Mouse (Mus musculus) kidney, adult 2 months (tissue): ENCODE measurements at regions not wholly inside any gene's neighbourhood (a gene's known extent, or its start where the extent isn't known, plus 50 kb on each side); places are given as distances from the start of the nearest gene placed in this dataset.

Experiments
- CTCF ChIP-seq: fragments of 200-500 bp; conservative IDR thresholded peaks from 2 replicates; pipeline ENCODE4 v1.5.1; 2011; ENCODE audit warnings: low read depth, mild to moderate bottlenecking, control low read depth, low read length, moderate library complexity, mixed read lengths; ENCODE audit not compliant: insufficient read depth, insufficient read length
- POLR2A ChIP-seq: fragments of 200-500 bp; IDR thresholded peaks from one replicate; pipeline ENCODE4 v1.6.1; 2011; ENCODE audit warnings: low read depth, low read length, control low read depth

- TF ChIP-seq CTCF (no peak), POLR2A (no peak)
These were observed 174.7 kb upstream of the Rhobtb1 start for GRCm38 (mm10) chr10:68976443-68977025.
